Mouse (Mus musculus): ENCODE data around the gene Doxl2. TPM values are rescaled to one million over a fixed set of nuclear protein-coding genes. Genes with fewer than 3 reads are reported as not detected.

The Doxl2 gene
- polyA plus RNA-seq, 1 experiment from 2014 or later = not detected

DNA sequence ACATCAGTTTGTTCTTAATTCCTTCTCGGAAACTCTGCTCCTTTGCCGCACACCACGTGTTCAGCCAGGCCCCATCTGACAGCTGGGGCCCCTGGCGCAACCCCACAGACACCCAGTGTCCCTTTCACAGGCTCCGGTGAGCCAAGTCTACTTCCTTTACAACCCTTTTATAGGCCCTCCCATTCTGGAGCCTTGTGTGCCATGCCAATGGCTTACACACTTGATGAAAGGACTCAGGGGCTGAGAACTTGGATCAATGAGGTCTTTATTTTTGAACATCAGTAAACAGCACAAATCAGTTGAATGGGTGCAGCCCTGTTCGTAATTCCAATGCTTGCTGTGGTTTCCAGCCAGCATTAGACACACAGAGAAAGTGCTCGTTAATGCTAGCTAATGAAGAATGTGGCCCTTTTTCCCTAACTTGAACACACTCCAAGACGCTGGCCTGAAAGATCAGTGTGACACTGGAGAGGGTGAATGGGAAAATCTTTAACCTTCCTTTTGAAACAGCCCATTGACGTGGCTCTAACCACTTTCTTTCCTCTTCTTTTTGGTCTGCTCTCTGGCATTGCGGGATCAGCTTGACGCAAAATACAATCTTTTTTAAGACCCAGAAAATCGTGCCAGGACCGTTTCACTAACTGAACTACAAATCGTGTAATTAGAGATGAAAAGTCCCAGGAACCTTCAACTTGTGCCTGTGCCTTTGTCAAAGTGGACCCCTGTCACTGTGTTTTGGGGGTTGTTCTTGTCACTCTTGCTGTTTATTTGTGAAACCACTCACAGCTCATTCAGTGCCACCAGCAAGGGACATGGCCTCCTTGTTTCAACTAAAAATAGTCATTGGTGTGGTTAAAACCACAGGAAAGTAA is 46.6 kb downstream of the Doxl2 start:
- WGBS = 80% methylated on average over 14 of the region's 14 CpGs
- Histone ChIP-seq H3K4me2 (ENCODE audit: low read length) (no peak overlapping the region), H3K36me3 (ENCODE audit: control insufficient read depth, insufficient read depth, low read length) (no peaks in the 10 kb centered on the region), H3K27ac (replicated peaks in 1 of 2; ENCODE audit: control insufficient read depth in 1 of 2, insufficient read depth in 1 of 2, low read depth in 2 of 2, low read length in 2 of 2) (no peak overlapping the region), H3K4me3 (ENCODE audit: control insufficient read depth in 1 of 2, insufficient read depth in 1 of 2, low read depth in 1 of 2, low read length in 2 of 2) (no peak overlapping the region), H3K9ac (ENCODE audit: low read length) (no peak overlapping the region), H3K9me3 (ENCODE audit: control insufficient read depth, low read length) (no peaks in the 10 kb centered on the region), H3K27me3 (ENCODE audit: control insufficient read depth, insufficient read depth, low read length) (no peaks in the 10 kb centered on the region), H3K4me1 (ENCODE audit: control insufficient read depth in 2 of 2, insufficient read depth in 2 of 2, low read length in 2 of 2) (peaks cover 0 to 2% of the 10 kb centered on the region in 2 experiments; a peak in 1 of 4 replicates)
- ATAC-seq (ENCODE audit: insufficient number of reproducible peaks, insufficient read depth, low FRiP score, low read depth) = no peak

DNA sequence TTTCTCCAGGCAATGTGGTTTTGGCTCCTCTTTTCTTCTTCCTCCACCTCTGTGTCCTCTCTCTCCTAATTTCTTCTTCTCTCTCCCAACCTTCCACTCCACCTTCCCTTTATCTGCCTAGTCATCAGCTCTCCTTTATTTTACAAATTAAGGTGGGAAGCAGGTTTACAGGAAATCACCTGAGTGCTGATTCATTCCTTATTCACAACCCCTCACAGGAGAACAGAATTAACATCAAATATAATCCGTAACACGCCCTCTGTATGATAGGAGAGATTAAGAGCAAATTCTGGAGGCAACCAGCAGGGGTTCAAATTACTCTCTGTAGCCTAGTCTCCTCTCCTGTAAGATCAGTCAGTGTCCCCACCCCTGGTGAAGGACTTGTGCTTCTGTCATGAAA is 47.6 kb downstream of the Doxl2 start:
- no peak overlapping the region for H3K4me2 ChIP-seq (ENCODE audit: low read length)
- 75% methylated on average over 2 of the region's 2 CpGs for WGBS
- H3K9me3 ChIP-seq (ENCODE audit: control insufficient read depth, low read length) = no peaks in the 10 kb centered on the region
- ATAC-seq (ENCODE audit: insufficient number of reproducible peaks, insufficient read depth, low FRiP score, low read depth) = no peak
- no peak overlapping the region for H3K27ac ChIP-seq (replicated peaks in 1 of 2; ENCODE audit: control insufficient read depth in 1 of 2, insufficient read depth in 1 of 2, low read depth in 2 of 2, low read length in 2 of 2)
- no peaks in the 10 kb centered on the region for H3K36me3 ChIP-seq (ENCODE audit: control insufficient read depth, insufficient read depth, low read length)
- H3K4me1 ChIP-seq (ENCODE audit: control insufficient read depth in 2 of 2, insufficient read depth in 2 of 2, low read length in 2 of 2) = no peaks in the 10 kb centered on the region; a peak in 1 of 4 replicates
- no peaks in the 10 kb centered on the region for H3K27me3 ChIP-seq (ENCODE audit: control insufficient read depth, insufficient read depth, low read length)
- no peak overlapping the region for H3K4me3 ChIP-seq (ENCODE audit: control insufficient read depth in 1 of 2, insufficient read depth in 1 of 2, low read depth in 1 of 2, low read length in 2 of 2)
- H3K9ac ChIP-seq (ENCODE audit: low read length) = no peak overlapping the region

DNA sequence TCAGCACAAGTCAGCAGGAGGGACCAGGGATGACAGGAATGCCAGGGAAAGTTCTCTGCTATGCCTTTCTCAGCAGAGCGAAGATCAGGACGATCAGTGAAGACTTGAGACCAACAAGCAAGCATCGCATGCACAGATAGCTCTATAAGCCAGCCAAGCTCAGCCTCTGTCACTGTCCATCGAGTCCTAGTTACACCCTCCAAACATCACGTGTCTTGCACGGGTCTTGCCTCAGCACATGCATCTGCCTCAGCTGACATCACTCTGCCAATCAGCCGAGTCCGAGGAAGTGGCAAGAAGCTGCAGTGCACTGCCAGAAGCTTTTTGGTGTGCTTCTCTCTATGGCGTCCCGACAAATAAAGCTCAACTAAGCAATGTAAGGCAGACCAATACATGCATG is 48.6 kb downstream of the Doxl2 start:
- no peaks in the 10 kb centered on the region for H3K4me1 ChIP-seq (ENCODE audit: control insufficient read depth in 2 of 2, insufficient read depth in 2 of 2, low read length in 2 of 2)
- no peaks in the 10 kb centered on the region for H3K27me3 ChIP-seq (ENCODE audit: control insufficient read depth, insufficient read depth, low read length)
- no peak overlapping the region for H3K27ac ChIP-seq (replicated peaks in 1 of 2; ENCODE audit: control insufficient read depth in 1 of 2, insufficient read depth in 1 of 2, low read depth in 2 of 2, low read length in 2 of 2)
- H3K4me2 ChIP-seq (ENCODE audit: low read length) = no peak overlapping the region
- H3K9ac ChIP-seq (ENCODE audit: low read length) = no peak overlapping the region
- no peak for ATAC-seq (ENCODE audit: insufficient number of reproducible peaks, insufficient read depth, low FRiP score, low read depth)
- H3K4me3 ChIP-seq (ENCODE audit: control insufficient read depth in 1 of 2, insufficient read depth in 1 of 2, low read depth in 1 of 2, low read length in 2 of 2) = no peak overlapping the region
- H3K9me3 ChIP-seq (ENCODE audit: control insufficient read depth, low read length) = no peaks in the 10 kb centered on the region
- no peaks in the 10 kb centered on the region for H3K36me3 ChIP-seq (ENCODE audit: control insufficient read depth, insufficient read depth, low read length)
- WGBS = 72% methylated on average over 10 of the region's 10 CpGs

DNA sequence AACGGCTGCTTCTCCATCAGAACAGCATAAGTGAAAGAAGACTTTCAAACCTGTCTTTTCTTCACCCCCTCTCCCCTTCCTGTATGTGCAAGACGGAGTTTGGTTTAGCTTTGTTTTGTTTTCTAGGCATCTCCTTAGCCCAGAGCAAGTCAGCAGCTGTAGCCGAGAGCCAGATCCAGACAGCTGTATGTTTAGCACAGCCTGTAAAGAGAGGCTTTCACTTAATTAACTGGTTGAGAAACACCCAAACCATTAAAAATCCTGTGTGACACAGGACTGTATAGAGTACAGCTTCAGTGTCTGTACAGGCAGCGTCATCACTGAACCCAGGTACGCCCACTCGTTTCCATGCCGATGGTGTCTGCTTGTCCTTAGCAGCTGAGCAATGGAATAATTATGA is 50.5 kb downstream of the Doxl2 start:
- no peak overlapping the region for H3K27ac ChIP-seq (replicated peaks in 1 of 2; ENCODE audit: control insufficient read depth in 1 of 2, insufficient read depth in 1 of 2, low read depth in 2 of 2, low read length in 2 of 2)
- H3K27me3 ChIP-seq (ENCODE audit: control insufficient read depth, insufficient read depth, low read length) = no peaks in the 10 kb centered on the region
- ATAC-seq (ENCODE audit: insufficient number of reproducible peaks, insufficient read depth, low FRiP score, low read depth) = no peak
- WGBS = 86% methylated on average over 7 of the region's 7 CpGs
- no peak overlapping the region for H3K4me3 ChIP-seq (ENCODE audit: control insufficient read depth in 1 of 2, insufficient read depth in 1 of 2, low read depth in 1 of 2, low read length in 2 of 2)
- H3K9ac ChIP-seq (ENCODE audit: low read length) = no peak overlapping the region
- H3K9me3 ChIP-seq (ENCODE audit: control insufficient read depth, low read length) = no peaks in the 10 kb centered on the region
- H3K4me1 ChIP-seq (ENCODE audit: control insufficient read depth in 2 of 2, insufficient read depth in 2 of 2, low read length in 2 of 2) = no peaks in the 10 kb centered on the region
- no peak overlapping the region for H3K4me2 ChIP-seq (ENCODE audit: low read length)
- H3K36me3 ChIP-seq (ENCODE audit: control insufficient read depth, insufficient read depth, low read length) = no peaks in the 10 kb centered on the region

DNA sequence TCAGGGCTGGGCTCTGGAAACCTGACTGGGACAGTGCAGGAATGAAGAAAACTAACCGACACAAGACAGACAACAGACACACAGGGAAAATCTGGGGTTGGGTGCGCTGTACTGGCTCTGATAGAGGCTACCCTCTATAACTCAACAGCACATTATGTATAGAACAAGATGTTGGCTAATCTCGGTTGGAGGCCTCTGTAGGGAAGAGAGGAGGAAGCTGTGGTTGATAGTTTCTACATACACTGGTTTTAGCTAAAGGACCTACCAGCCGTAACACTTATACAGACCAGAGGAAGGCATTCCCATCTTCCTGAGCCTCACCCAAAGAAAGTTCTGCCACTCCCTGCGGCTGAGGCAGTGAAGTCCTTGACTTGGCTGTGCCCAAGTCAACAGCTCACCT is 51.7 kb downstream of the Doxl2 start:
- H3K36me3 ChIP-seq (ENCODE audit: control insufficient read depth, insufficient read depth, low read length) = no peaks in the 10 kb centered on the region
- no peaks in the 10 kb centered on the region for H3K4me1 ChIP-seq (ENCODE audit: control insufficient read depth in 2 of 2, insufficient read depth in 2 of 2, low read length in 2 of 2)
- ATAC-seq (ENCODE audit: insufficient number of reproducible peaks, insufficient read depth, low FRiP score, low read depth) = no peak
- H3K27me3 ChIP-seq (ENCODE audit: control insufficient read depth, insufficient read depth, low read length) = no peaks in the 10 kb centered on the region
- no peak overlapping the region for H3K4me3 ChIP-seq (ENCODE audit: control insufficient read depth in 1 of 2, insufficient read depth in 1 of 2, low read depth in 1 of 2, low read length in 2 of 2)
- H3K4me2 ChIP-seq (ENCODE audit: low read length) = no peak overlapping the region
- no peaks in the 10 kb centered on the region for H3K9me3 ChIP-seq (ENCODE audit: control insufficient read depth, low read length)
- no peak overlapping the region for H3K27ac ChIP-seq (replicated peaks in 1 of 2; ENCODE audit: control insufficient read depth in 1 of 2, insufficient read depth in 1 of 2, low read depth in 2 of 2, low read length in 2 of 2)
- WGBS = 82% methylated on average over 5 of the region's 5 CpGs
- H3K9ac ChIP-seq (ENCODE audit: low read length) = no peak overlapping the region

DNA sequence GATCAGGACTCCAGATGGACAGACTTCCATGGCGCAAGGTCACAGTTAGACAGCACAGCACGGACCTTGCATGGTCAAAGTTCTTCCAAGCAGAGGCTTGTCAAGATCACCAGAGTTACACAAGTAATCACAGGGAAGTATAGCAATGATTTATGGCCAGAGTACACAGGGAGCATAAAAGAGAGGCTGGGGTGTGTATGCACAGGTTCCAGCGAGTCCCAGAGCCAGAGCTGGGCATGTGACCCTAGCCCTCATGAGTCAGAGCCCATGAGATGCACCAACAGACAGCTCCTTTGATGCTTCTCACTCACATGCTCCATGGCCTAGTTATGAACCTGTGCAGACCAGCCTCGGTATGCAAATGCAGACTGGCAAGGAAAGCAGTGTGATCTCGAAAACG is 53.3 kb downstream of the Doxl2 start:
- no peak overlapping the region for H3K27ac ChIP-seq (replicated peaks in 1 of 2; ENCODE audit: control insufficient read depth in 1 of 2, insufficient read depth in 1 of 2, low read depth in 2 of 2, low read length in 2 of 2)
- no peak overlapping the region for H3K4me2 ChIP-seq (ENCODE audit: low read length)
- H3K36me3 ChIP-seq (ENCODE audit: control insufficient read depth, insufficient read depth, low read length) = no peaks in the 10 kb centered on the region
- H3K27me3 ChIP-seq (ENCODE audit: control insufficient read depth, insufficient read depth, low read length) = no peaks in the 10 kb centered on the region
- 91% methylated on average over 6 of the region's 6 CpGs for WGBS
- H3K9me3 ChIP-seq (ENCODE audit: control insufficient read depth, low read length) = no peaks in the 10 kb centered on the region
- H3K9ac ChIP-seq (ENCODE audit: low read length) = no peak overlapping the region
- no peak overlapping the region for H3K4me3 ChIP-seq (ENCODE audit: control insufficient read depth in 1 of 2, insufficient read depth in 1 of 2, low read depth in 1 of 2, low read length in 2 of 2)
- no peak for ATAC-seq (ENCODE audit: insufficient number of reproducible peaks, insufficient read depth, low FRiP score, low read depth)
- no peaks in the 10 kb centered on the region for H3K4me1 ChIP-seq (ENCODE audit: control insufficient read depth in 2 of 2, insufficient read depth in 2 of 2, low read length in 2 of 2)

Other genes starting within 250 kb of the Doxl2 start
- gene Gimap1, start 235.9 kb upstream of the Doxl2 start, polyA plus RNA-seq (2014; fragmentation: Nextera tagmentation; extraction: Ambion mirVana) = 26.1 and 27.5 TPM in 2 replicates
- gene Gimap5, start 228.8 kb upstream of the Doxl2 start, polyA plus RNA-seq (2014; fragmentation: Nextera tagmentation; extraction: Ambion mirVana) = 6.8 and 8.7 TPM in 2 replicates
- gene Gimap3, start 204.1 kb upstream of the Doxl2 start, polyA plus RNA-seq (2014; fragmentation: Nextera tagmentation; extraction: Ambion mirVana) = not detected in 2 replicates
- gene Tmem176a, start 134.0 kb upstream of the Doxl2 start, polyA plus RNA-seq (2014; fragmentation: Nextera tagmentation; extraction: Ambion mirVana) = 101 and 119 TPM in 2 replicates
- gene Tmem176b, start 133.5 kb upstream of the Doxl2 start, polyA plus RNA-seq (2014; fragmentation: Nextera tagmentation; extraction: Ambion mirVana) = 274 and 295 TPM in 2 replicates
- gene Aoc1, start 102.1 kb upstream of the Doxl2 start, polyA plus RNA-seq (2014; fragmentation: Nextera tagmentation; extraction: Ambion mirVana) = not detected in 2 replicates
- gene 1600015I10Rik, start 45.1 kb upstream of the Doxl2 start, polyA plus RNA-seq (2014; fragmentation: Nextera tagmentation; extraction: Ambion mirVana) = 0.11 TPM in 1 of 2 replicates, not detected in the other
- gene Svs1, start 11.9 kb downstream of the Doxl2 start, polyA plus RNA-seq (2014; fragmentation: Nextera tagmentation; extraction: Ambion mirVana) = not detected in 2 replicates
- 1.9 and 8.4 TPM in 2 replicates for gene Gpnmb, start 61.6 kb downstream of the Doxl2 start, polyA plus RNA-seq (2014; fragmentation: Nextera tagmentation; extraction: Ambion mirVana)
- 59.3 and 59.8 TPM in 2 replicates for gene Malsu1, start 98.8 kb downstream of the Doxl2 start, polyA plus RNA-seq (2014; fragmentation: Nextera tagmentation; extraction: Ambion mirVana)
- 44.2 and 44.7 TPM in 2 replicates for gene Igf2bp3, start 240.0 kb downstream of the Doxl2 start, polyA plus RNA-seq (2014; fragmentation: Nextera tagmentation; extraction: Ambion mirVana)

Data from heart, embryonic 14.5 days (tissue).